Mouse (Mus musculus) heart, embryonic 10.5 days (tissue): Measurements from ENCODE around the gene Srrm3. TPM values are rescaled to one million over a fixed set of nuclear protein-coding genes. Genes with fewer than 3 reads are reported as not detected.
A peak's percentile ranks its signal among the peaks of the same experiment; 100 is the strongest.

Source experiments
- DNase-seq: peaks from one replicate; pipeline ENCODE4 v3.0.0-alpha.2; 2017; ENCODE audit warnings: low spot score
- H3K27ac ChIP-seq: fragments of 300-500 bp; sonication (generic); 2 replicates; pipeline ENCODE4 v1.5.1; 2016; ENCODE audit warnings: mild to moderate bottlenecking
- H3K27me3 ChIP-seq: fragments of 300-500 bp; sonication (generic); 2 replicates; pipeline ENCODE4 v1.6.1; 2016; ENCODE audit warnings: mild to moderate bottlenecking; ENCODE audit not compliant: poor library complexity, insufficient read depth, severe bottlenecking
- H3K36me3 ChIP-seq: fragments of 300-500 bp; sonication (generic); 2 replicates; pipeline ENCODE4 v1.6.1; 2016; ENCODE audit warnings: mild to moderate bottlenecking, moderate library complexity
- H3K4me1 ChIP-seq: fragments of 300-500 bp; sonication (generic); 2 replicates; pipeline ENCODE4 v1.6.1; 2016; ENCODE audit warnings: mild to moderate bottlenecking
- H3K4me3 ChIP-seq: fragments of 300-500 bp; sonication (generic); 2 replicates; pipeline ENCODE4 v1.5.1; 2016; ENCODE audit warnings: mild to moderate bottlenecking, moderate library complexity
- H3K9me3 ChIP-seq: fragments of 300-500 bp; sonication (generic); 2 replicates; pipeline ENCODE4 v1.6.1; 2016; ENCODE audit warnings: mild to moderate bottlenecking, moderate library complexity
- WGBS: fragments of 180-500 bp; shearing (Covaris S2); methylation state at CpG from one replicate; pipeline ENCODE4 v1.1.7; 2016; 5-methylcytosine and 5-hydroxymethylcytosine counted together
- polyA plus RNA-seq: library from polyadenylated mRNA; unstranded; fragments of >200 nt; fragmentation: Nextera tagmentation; extraction: Ambion mirVana; gene quantifications from 2 replicates; pipeline ENCODE4 v1.2.1, GENCODE M21; 2016

Gene Srrm3
- polyA plus RNA-seq, 1 experiment from 2014 or later: 0.26 TPM

GRCm38 (mm10) chr5:135799746-135800145 is 6.9 kb upstream of the Srrm3 start:
- no peak for DNase-seq
- no peaks in the 10 kb centered on the region for H3K36me3 ChIP-seq
- peaks cover 22% of the 10 kb centered on the region for H3K4me1 ChIP-seq
- peaks cover 19% of the 10 kb centered on the region for H3K27me3 ChIP-seq
- H3K4me3 ChIP-seq: no peak overlapping the region
- no peak overlapping the region for H3K27ac ChIP-seq
- H3K9me3 ChIP-seq: no peaks in the 10 kb centered on the region
- WGBS: 45% methylated on average over 4 of the region's 4 CpGs

- peaks cover 29% of the 10 kb centered on the region for H3K27me3 ChIP-seq
- DNase-seq: no peak
- 0 out of 2 replicates have a peak overlapping the region, but pooled peaks have one; percentile 7 for H3K4me3 ChIP-seq
- WGBS: 2% methylated on average over 6 of the region's 6 CpGs
- H3K36me3 ChIP-seq: no peaks in the 10 kb centered on the region
- no peaks in the 10 kb centered on the region for H3K9me3 ChIP-seq
- H3K4me1 ChIP-seq: peaks cover 17% of the 10 kb centered on the region
- H3K27ac ChIP-seq: peak overlapping the region; percentile 53
These were observed 5.8 kb upstream of the Srrm3 start for GRCm38 (mm10) chr5:135800927-135801326.

GRCm38 (mm10) chr5:135802641-135803040 is 4.0 kb upstream of the Srrm3 start:
- H3K9me3 ChIP-seq: no peaks in the 10 kb centered on the region
- H3K36me3 ChIP-seq: no peaks in the 10 kb centered on the region
- DNase-seq: no peak
- H3K4me1 ChIP-seq: peaks cover 23% of the 10 kb centered on the region
- 83% methylated on average over 8 of the region's 8 CpGs for WGBS
- no peak overlapping the region for H3K27ac ChIP-seq
- H3K4me3 ChIP-seq: no peak overlapping the region
- peaks cover 37% of the 10 kb centered on the region for H3K27me3 ChIP-seq

GRCm38 (mm10) chr5:135803135-135803534 is 3.6 kb upstream of the Srrm3 start:
- no peak overlapping the region for H3K4me3 ChIP-seq
- peaks cover 37% of the 10 kb centered on the region for H3K27me3 ChIP-seq
- H3K4me1 ChIP-seq: peaks cover 23% of the 10 kb centered on the region
- no peak for DNase-seq
- WGBS: 58% methylated on average over 4 of the region's 4 CpGs
- H3K27ac ChIP-seq: no peak overlapping the region
- H3K9me3 ChIP-seq: no peaks in the 10 kb centered on the region
- no peaks in the 10 kb centered on the region for H3K36me3 ChIP-seq

GRCm38 (mm10) chr5:135803676-135804075 is 3.0 kb upstream of the Srrm3 start:
- no peak for DNase-seq
- Histone ChIP-seq H3K9me3 (no peaks in the 10 kb centered on the region), H3K36me3 (no peaks in the 10 kb centered on the region), H3K27ac (no peak overlapping the region), H3K27me3 (peaks cover 37% of the 10 kb centered on the region), H3K4me1 (peaks cover 23% of the 10 kb centered on the region), H3K4me3 (no peak overlapping the region)
- WGBS: 70% methylated on average over 4 of the region's 4 CpGs

- 73% methylated on average over 2 of the region's 2 CpGs for WGBS
- Histone ChIP-seq H3K27me3 (peaks cover 37% of the 10 kb centered on the region), H3K4me1 (peaks cover 23% of the 10 kb centered on the region), H3K9me3 (no peaks in the 10 kb centered on the region), H3K4me3 (no peak overlapping the region), H3K36me3 (no peaks in the 10 kb centered on the region), H3K27ac (no peak overlapping the region)
- DNase-seq: no peak
These were observed 2.0 kb upstream of the Srrm3 start for GRCm38 (mm10) chr5:135804735-135805134.

GRCm38 (mm10) chr5:135807263-135807637 is 560 bp downstream of the Srrm3 start:
- WGBS: 40% methylated on average over 3 of the region's 3 CpGs
- no peaks in the 10 kb centered on the region for H3K9me3 ChIP-seq
- no peaks in the 10 kb centered on the region for H3K36me3 ChIP-seq
- H3K4me3 ChIP-seq: no peak overlapping the region
- peaks cover 25% of the 10 kb centered on the region for H3K27me3 ChIP-seq
- H3K27ac ChIP-seq: no peak overlapping the region
- H3K4me1 ChIP-seq: peaks cover 7% of the 10 kb centered on the region; the same call in 1 of the 2 replicates
- DNase-seq: no peak

- Histone ChIP-seq H3K4me3 (no peak overlapping the region), H3K27me3 (peaks cover 11% of the 10 kb centered on the region; the same call in 1 of the 2 replicates), H3K36me3 (no peaks in the 10 kb centered on the region), H3K4me1 (no peaks in the 10 kb centered on the region), H3K27ac (no peak overlapping the region), H3K9me3 (no peaks in the 10 kb centered on the region)
- WGBS: 61% methylated on average over 5 of the region's 5 CpGs
- no peak for DNase-seq
These were observed 6.3 kb downstream of the Srrm3 start for GRCm38 (mm10) chr5:135812991-135813390.

GRCm38 (mm10) chr5:135818491-135818890 is 11.8 kb downstream of the Srrm3 start:
- peaks cover 53% of the 10 kb centered on the region for H3K27me3 ChIP-seq
- H3K9me3 ChIP-seq: no peaks in the 10 kb centered on the region
- WGBS: 34% methylated on average over 7 of the region's 7 CpGs
- no peaks in the 10 kb centered on the region for H3K4me1 ChIP-seq
- H3K4me3 ChIP-seq: no peak overlapping the region
- no peaks in the 10 kb centered on the region for H3K36me3 ChIP-seq
- H3K27ac ChIP-seq: no peak overlapping the region
- no peak for DNase-seq

- Histone ChIP-seq H3K9me3 (no peaks in the 10 kb centered on the region), H3K36me3 (no peaks in the 10 kb centered on the region), H3K27ac (no peak overlapping the region), H3K27me3 (peaks cover 59% of the 10 kb centered on the region), H3K4me1 (no peaks in the 10 kb centered on the region; the same call in 1 of the 2 replicates), H3K4me3 (no peak overlapping the region)
- WGBS: 35% methylated on average over 7 of the region's 7 CpGs
- no peak for DNase-seq
These were observed 15.7 kb downstream of the Srrm3 start for GRCm38 (mm10) chr5:135822316-135822944.

GRCm38 (mm10) chr5:135824517-135824916 is 17.8 kb downstream of the Srrm3 start:
- 49% methylated on average over 3 of the region's 3 CpGs for WGBS
- H3K4me3 ChIP-seq: no peak overlapping the region
- no peak for DNase-seq
- no peaks in the 10 kb centered on the region for H3K36me3 ChIP-seq
- H3K4me1 ChIP-seq: no peaks in the 10 kb centered on the region; the same call in 1 of the 2 replicates
- H3K27ac ChIP-seq: no peak overlapping the region
- H3K27me3 ChIP-seq: peaks cover 43% of the 10 kb centered on the region
- no peaks in the 10 kb centered on the region for H3K9me3 ChIP-seq

- 44% methylated on average over 6 of the region's 6 CpGs for WGBS
- Histone ChIP-seq H3K4me1 (no peaks in the 10 kb centered on the region; the same call in 1 of the 2 replicates), H3K27me3 (peaks cover 26% of the 10 kb centered on the region), H3K27ac (no peak overlapping the region), H3K9me3 (no peaks in the 10 kb centered on the region), H3K4me3 (no peak overlapping the region), H3K36me3 (no peaks in the 10 kb centered on the region)
- no peak for DNase-seq
These were observed 19.5 kb downstream of the Srrm3 start for GRCm38 (mm10) chr5:135826225-135826624.

GRCm38 (mm10) chr5:135829381-135829780 is 22.7 kb downstream of the Srrm3 start:
- Histone ChIP-seq H3K27me3 (peaks cover 39% of the 10 kb centered on the region), H3K36me3 (no peaks in the 10 kb centered on the region), H3K4me1 (no peaks in the 10 kb centered on the region; the same call in 1 of the 2 replicates), H3K4me3 (no peak overlapping the region), H3K9me3 (no peaks in the 10 kb centered on the region), H3K27ac (no peak overlapping the region)
- 81% methylated on average over 8 of the region's 8 CpGs for WGBS
- no peak for DNase-seq

- Histone ChIP-seq H3K36me3 (no peaks in the 10 kb centered on the region), H3K27me3 (peaks cover 50% of the 10 kb centered on the region), H3K9me3 (no peaks in the 10 kb centered on the region), H3K27ac (no peak overlapping the region), H3K4me1 (peaks cover 18% of the 10 kb centered on the region), H3K4me3 (no peak overlapping the region)
- WGBS: 29% methylated on average over 4 of the region's 4 CpGs
- DNase-seq: no peak
These were observed 26.0 kb downstream of the Srrm3 start for GRCm38 (mm10) chr5:135832729-135833128.
